Mouse (Mus musculus): Measurements from ENCODE around the gene Magix. TPM values are rescaled to one million over a fixed set of nuclear protein-coding genes. Genes with fewer than 3 reads are reported as not detected.

Gene Magix
- 0.35 TPM for polyA plus RNA-seq (2017; shearing (Covaris generic))

DNA sequence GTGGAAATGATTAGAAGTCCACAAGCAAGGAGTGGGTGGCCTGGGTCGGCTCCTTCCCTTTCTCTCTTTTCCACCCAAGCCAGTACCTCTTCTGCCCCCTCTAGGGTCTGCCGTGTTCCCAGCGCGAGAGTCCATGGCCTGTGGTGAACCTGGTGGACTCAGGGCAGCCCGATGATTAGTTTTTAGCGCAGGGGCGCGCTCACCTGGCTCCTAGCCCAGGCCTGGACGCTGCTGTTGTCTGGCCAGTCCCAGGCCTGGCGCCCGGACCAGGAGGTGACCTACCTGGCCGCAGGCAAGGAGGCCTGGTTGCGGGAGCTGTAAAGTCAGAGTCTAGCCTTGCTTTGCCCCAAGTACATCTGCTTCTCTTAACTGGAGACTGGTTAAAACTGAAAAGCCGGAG is at the start of gene Magix:
Gene Magix, minus strand, starts transcription at position 388 of the 400 bp plus-strand sequence.

DNA sequence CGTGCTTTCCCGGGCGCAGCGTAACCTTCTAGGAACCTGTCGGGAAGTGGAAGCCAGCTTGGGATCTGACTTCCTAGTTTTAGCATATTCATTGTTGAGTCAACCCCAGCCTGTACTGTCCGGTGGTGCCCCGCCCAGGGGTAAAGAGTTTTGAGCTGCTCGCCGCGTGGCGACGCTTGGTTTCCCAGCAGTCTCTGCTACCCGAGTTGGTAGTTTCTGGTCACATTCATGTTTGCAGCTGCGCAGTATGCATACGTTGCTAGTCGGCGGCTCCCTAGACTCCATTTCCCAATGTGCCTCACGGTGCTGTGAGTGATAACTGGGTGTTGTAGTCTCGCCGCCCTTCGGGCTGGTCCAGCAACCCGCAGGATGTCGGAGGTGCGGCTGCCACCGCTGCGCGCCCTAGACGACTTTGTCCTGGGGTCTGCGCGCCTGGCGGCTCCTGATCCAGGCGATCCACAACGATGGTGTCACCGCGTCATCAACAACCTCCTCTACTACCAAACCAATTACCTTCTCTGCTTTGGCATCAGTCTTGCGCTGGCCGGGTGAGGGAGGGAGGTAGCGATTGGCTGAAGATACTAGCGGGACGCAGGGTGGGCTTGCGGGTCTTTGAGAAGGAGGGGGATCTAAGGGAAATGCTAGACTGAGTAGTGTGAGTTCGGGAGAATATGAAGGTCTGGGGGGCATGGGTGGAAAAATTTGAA is 47.3 kb upstream of the Magix start, which contains the start of gene Praf2:
Gene Praf2, plus strand, starts transcription at position 225 of the 707 bp plus-strand sequence.

GRCm38 (mm10) chrX:7721514-7722281 is 40.6 kb upstream of the Magix start, which contains the start of gene Gm45208:
Gene Gm45208, plus strand, starts transcription at chrX:7722245.

DNA sequence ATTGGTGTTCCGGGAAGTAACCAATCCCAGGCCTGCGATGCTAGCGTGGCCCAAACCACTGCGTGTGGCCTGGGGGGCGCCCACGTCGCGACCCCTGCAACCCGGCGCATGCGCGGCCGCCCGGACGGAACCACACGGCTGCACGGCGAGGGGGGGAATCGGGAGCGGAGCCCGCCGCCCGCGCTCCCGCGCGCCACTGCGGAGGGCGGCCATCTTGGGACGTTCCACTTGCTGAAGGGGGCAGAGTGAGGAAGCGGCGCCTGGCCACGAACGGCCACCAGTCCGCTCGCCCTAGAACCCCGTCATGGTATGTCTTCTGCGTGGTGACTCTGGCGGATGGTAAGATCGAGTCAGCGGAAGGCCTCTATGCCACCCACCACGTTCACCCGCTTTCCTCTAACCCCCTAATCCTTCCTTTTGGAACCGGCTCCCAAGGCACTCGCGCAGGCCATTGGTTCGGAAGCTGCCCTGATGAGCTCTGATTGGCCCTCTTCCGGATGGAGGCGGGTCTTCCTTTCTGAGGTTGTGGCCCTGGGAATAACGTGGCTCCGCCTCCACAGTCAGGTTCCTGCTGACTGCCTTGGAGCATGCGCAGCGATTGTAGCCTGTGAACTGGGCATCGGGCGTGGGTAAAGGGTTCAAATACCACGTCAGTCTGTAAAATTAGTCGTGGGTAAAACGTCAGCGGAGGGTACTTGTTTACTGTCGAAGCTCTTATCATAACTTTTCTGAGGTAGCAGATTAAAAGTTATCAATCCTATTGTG is 33.3 kb upstream of the Magix start, which contains the start of gene Wdr45:
Gene Wdr45, plus strand, starts transcription at position 199 of the 765 bp plus-strand sequence.

GRCm38 (mm10) chrX:7696954-7697381 is 15.9 kb upstream of the Magix start, which contains the start of gene Gpkow:
Gene Gpkow, plus strand, starts transcription at chrX:7697131.

GRCm38 (mm10) chrX:7670921-7671623 is 10.0 kb downstream of the Magix start, which contains the start of gene Plp2:
Gene Plp2, minus strand, starts transcription at chrX:7671390.

DNA sequence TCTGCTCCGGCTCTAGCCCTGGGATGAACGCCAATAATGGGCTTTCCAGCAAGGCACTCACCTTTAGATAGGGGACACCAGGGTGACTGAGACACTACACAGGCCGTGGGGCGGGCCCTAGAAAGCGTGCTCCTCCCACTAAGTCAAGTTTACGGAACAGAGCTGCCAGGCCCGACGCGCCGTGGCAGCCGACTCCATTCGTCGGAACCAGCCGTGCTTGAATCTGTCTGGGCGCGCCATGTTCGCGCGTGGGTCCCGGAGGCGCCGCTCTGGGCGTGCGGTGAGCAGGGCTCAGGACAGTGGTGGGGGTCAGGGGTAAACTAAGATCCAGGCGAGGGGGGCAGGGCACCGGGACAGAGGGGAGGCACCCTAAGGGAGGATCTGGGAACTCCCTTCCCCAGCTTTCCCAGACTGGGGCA is 23.8 kb downstream of the Magix start, which contains the start of gene Prickle3:
Gene Prickle3, plus strand, starts transcription at position 40 of the 419 bp plus-strand sequence.

GRCm38 (mm10) chrX:7638401-7639091 is 42.5 kb downstream of the Magix start, which contains the start of gene Syp:
Gene Syp, plus strand, starts transcription at chrX:7638471.

Other genes starting within 250 kb of the Magix start
- gene Foxp3, start 107.6 kb downstream of the Magix start, polyA plus RNA-seq (2017; shearing (Covaris generic)), result not detected
- gene Ppp1r3f, start 107.0 kb downstream of the Magix start, polyA plus RNA-seq (2017; shearing (Covaris generic)), result 2.9 TPM
- 12.1 TPM for gene Ccdc22, start 75.7 kb downstream of the Magix start, polyA plus RNA-seq (2017; shearing (Covaris generic))
- 0.76 TPM for gene Cacna1f, start 74.2 kb downstream of the Magix start, polyA plus RNA-seq (2017; shearing (Covaris generic))
- 0.46 TPM for gene Syp, start 42.8 kb downstream of the Magix start, polyA plus RNA-seq (2017; shearing (Covaris generic))
- 21.7 TPM for gene Prickle3, start 24.0 kb downstream of the Magix start, polyA plus RNA-seq (2017; shearing (Covaris generic))
- gene Plp2, start 9.9 kb downstream of the Magix start, polyA plus RNA-seq (2017; shearing (Covaris generic)), result 39.3 TPM
- 78.2 TPM for gene Gpkow, start 15.9 kb upstream of the Magix start, polyA plus RNA-seq (2017; shearing (Covaris generic))
- gene Wdr45, start 33.1 kb upstream of the Magix start, polyA plus RNA-seq (2017; shearing (Covaris generic)), result 93.4 TPM
- not detected for gene Gm45208, start 41.0 kb upstream of the Magix start, polyA plus RNA-seq (2017; shearing (Covaris generic))
- 31.4 TPM for gene Praf2, start 47.2 kb upstream of the Magix start, polyA plus RNA-seq (2017; shearing (Covaris generic))
- gene Ccdc120, start 69.7 kb upstream of the Magix start, polyA plus RNA-seq (2017; shearing (Covaris generic)), result not detected
- 85.1 TPM for gene Tfe3, start 81.3 kb upstream of the Magix start, polyA plus RNA-seq (2017; shearing (Covaris generic))
- gene Gripap1, start 108.5 kb upstream of the Magix start, polyA plus RNA-seq (2017; shearing (Covaris generic)), result 124 TPM
- not detected for gene Kcnd1, start 141.0 kb upstream of the Magix start, polyA plus RNA-seq (2017; shearing (Covaris generic))
- 202 TPM for gene Otud5, start 160.1 kb upstream of the Magix start, polyA plus RNA-seq (2017; shearing (Covaris generic))
- gene Pim2, start 197.0 kb upstream of the Magix start, polyA plus RNA-seq (2017; shearing (Covaris generic)), result 320 TPM
- gene Slc35a2, start 202.8 kb upstream of the Magix start, polyA plus RNA-seq (2017; shearing (Covaris generic)), result 52.3 TPM
- 158 TPM for gene Pqbp1, start 218.0 kb upstream of the Magix start, polyA plus RNA-seq (2017; shearing (Covaris generic))
- 93.8 TPM for gene Timm17b, start 218.1 kb upstream of the Magix start, polyA plus RNA-seq (2017; shearing (Covaris generic))
- gene Gm10491, start 226.6 kb upstream of the Magix start, polyA plus RNA-seq (2017; shearing (Covaris generic)), result not detected
- not detected for gene Gm10490, start 228.3 kb upstream of the Magix start, polyA plus RNA-seq (2017; shearing (Covaris generic))
- gene Pcsk1n, start 238.6 kb upstream of the Magix start, polyA plus RNA-seq (2017; shearing (Covaris generic)), result not detected
- not detected for gene Eras, start 247.4 kb upstream of the Magix start, polyA plus RNA-seq (2017; shearing (Covaris generic))

Data from effector memory CD4-positive, alpha-beta T cell, adult 7 months (primary cell).